Mouse (Mus musculus): ENCODE measurements around the gene Auts2.

DNA sequence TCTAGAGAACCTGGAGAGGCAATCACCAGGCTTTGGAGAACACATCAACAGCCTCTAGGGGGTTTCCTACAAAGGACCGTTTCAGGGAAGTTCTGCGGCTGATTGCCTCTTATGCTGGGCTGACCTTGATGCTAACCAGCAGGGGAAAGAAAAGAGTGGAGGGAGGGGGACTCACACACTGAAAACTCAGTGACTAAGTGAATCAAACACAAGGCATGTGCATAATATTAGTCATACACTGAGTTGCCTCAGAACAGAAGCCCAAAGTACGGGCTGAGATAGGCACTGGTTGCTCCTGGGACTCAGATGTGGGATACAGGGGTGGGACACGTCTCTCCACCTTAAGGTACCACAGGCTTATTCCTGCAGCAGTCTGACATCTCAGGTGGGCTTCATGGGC, 667.2 kb downstream of the Auts2 start:
- TF ChIP-seq CTCF (IDR thresholded peaks at IDR 0.05; ENCODE audit: extremely low read depth, insufficient read length, insufficient replicate concordance, low read depth, low read length) (no peak), POLR2A (IDR thresholded peaks at IDR 0.05; ENCODE audit: low read depth, low read length) (no peak)

Data from small intestine, adult 2 months (tissue).